Mouse (Mus musculus) thymus, adult 2 months (tissue): ENCODE measurements around the gene Fam161a.

Experiments used
- CTCF ChIP-seq: fragments of 200-500 bp; IDR thresholded peaks from 2 replicates; pipeline ENCODE4 v1.5.1; 2012; ENCODE audit warnings: mild to moderate bottlenecking, control low read depth, low read length, moderate library complexity, borderline replicate concordance; ENCODE audit not compliant: control insufficient read depth, poor library complexity, insufficient read depth; ENCODE audit errors: extremely low read depth
- POLR2A ChIP-seq: fragments of 200-500 bp; IDR thresholded peaks from 2 replicates; pipeline ENCODE4 v1.6.1; 2012; ENCODE audit warnings: mild to moderate bottlenecking, low read length, control low read depth, moderate library complexity; ENCODE audit not compliant: control insufficient read depth, poor library complexity, insufficient read depth; ENCODE audit errors: extremely low read depth

GRCm38 (mm10) chr11:22987357-22987756 is 20.0 kb upstream of the Fam161a start:
- TF ChIP-seq POLR2A (no peak), CTCF (no peak)
